Mouse (Mus musculus) heart, adult 18-20 months (tissue): ENCODE data around the gene Tmc4. TPM values are rescaled to one million over a fixed set of nuclear protein-coding genes. Genes with fewer than 3 reads are reported as not detected.

ENCODE experiments used
- DNase-seq, 2 experiments: peaks; one replicate each; pipeline ENCODE4 v3.0.0; 2021 to 2022; ENCODE audit warnings: mixed read lengths in 1 of 2
- total RNA-seq, 2 experiments: library from RNA; stranded (reverse); gene quantifications; 2 replicates each; pipeline ENCODE4 v1.2.3; 2021

Gene Tmc4
- total RNA-seq, 2 experiments from 2014 or later, result 1.1 to 1.4 TPM

DNA sequence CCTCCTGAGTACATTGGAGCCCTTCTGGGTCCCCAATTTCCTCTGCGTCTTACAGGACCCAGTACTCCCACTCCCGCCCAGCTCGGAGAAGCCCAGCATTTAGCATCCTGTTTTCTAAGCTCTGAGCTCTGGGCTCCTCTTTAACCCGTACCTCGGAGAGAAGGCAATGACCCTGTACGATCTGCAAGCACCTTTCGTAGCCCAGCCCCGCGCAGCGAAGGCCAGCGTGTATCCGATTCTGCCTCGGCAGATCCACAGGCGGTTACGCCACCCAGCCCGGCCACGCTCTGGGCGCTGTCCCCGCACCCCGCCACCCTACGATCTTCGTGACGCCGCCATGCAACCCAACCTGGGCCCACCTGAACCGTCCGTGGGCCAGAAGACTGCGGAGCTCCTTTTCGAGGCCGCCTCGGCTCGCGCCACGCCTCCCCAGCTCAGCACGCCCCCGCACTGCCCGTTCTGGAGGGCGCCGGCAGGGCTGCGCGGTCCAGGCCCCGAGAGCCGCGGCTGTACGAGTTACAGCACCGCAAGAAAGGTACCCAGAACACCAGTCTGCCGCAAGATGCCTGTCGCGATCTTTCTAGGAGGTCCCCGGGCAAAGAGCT is 15.1 kb upstream of the Tmc4 start, which contains the start of gene Tsen34:
TSS of gene Tsen34 (plus strand) at position 482 of the 605 bp plus-strand sequence.
- DNase-seq, result no peak

DNA sequence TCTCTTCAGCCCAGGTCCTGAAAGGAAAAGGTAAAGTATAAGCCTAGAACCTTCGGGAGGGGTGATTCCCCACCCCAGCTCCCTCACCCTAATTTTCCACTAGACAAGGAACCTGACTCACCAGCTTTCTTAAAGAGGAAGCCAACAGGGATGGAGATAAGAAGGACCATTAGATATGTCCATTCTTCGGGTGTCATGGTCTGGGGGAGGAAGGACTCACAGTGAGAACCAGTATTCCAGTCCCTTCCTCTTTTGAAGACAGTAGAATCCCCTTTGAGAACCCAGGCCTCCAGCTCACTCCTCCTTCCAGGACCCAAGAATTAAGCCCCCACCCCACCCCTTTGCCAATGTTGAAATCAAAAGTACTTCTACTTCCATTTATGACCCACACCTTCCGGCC is 14.6 kb upstream of the Tmc4 start:
- no peak for DNase-seq

DNA sequence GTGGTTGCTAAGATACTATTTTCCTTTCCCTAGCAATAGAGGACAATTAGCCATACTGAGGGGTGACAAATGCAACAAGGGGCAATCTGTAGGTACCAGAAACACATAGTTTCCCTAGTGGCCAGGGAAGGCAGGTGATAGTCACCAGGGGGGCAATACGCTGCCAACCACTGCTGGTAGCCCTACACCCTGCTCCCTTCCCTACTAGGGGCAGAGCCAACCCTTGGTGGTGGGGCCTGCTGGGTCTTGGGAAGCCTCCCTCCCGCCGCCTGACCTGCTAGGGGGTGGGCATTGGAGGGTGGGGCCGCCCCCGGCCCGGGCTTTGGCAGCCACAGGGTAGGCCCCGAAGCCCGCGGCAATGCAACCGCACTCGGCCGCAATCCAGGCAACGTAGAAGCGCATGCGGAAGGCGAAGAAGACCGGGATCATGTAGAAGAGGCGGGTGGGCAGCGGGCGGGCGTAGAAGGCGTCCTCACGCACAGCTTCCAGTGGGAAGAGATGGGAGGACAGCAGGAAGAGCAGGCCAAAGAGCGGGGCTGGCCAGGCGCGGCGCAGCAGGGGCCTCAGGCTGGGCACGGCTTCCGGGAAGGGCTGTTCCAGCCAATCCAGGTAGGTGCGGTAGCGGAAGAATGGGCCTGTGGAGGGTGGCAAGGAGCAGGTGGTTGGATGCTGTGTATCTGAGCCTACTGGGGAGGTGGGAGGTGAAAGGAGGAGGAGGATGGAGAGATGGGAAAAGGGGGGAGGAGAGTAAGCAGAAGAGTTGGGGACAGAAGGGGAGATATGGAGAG is 8.2 kb upstream of the Tmc4 start:
- DNase-seq, result no peak

DNA sequence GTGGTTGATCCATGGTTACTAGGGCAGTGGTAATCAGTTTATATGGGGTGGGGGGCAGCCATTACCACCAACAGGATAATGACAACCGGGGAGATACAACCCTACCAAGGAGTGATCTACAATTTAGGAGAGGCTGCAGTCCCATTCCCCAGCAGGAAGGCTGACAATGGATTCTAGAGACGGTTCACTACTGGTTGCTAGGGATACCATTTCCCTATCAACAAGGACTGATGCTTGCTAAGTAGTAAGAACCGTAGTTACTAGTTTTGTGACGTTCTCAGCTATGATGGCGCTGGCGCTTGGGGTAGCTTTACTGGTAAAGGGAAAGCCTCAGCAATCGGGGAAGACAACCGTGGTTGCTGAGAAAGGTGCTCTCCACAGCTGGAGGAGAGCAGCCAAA is 7.3 kb upstream of the Tmc4 start:
- no peak for DNase-seq

DNA sequence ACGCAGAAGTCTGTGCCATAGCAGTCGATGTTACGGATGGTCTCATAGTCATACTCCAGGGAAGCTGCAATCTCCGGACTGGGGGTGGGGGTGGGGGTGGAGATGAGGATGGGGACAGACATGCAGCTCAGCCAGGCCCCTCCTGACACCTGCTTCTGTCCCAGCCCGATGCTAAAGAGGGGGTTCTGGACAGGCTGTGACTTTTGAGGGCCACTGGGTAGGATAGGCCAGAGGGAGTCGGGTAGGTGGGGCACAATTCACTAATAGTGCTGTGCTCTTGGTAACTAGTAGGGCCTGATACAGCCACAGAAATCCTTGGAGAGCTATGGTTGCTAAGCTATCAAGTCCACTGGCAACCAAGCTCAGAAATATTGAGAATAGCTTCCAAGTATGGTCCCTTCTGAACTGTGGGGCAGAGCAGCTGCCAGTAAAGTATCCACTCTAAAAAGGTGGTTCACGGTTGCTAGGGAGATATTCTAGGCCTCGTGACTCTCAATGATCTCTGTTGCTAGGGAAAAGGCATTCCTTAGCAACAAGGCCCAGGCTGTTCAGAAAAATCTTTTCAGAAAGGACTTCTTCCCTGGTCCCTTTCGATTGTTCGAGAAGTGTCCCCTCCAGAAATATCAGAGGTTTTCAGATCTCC is 6.7 kb upstream of the Tmc4 start:
- DNase-seq, result no peak

DNA sequence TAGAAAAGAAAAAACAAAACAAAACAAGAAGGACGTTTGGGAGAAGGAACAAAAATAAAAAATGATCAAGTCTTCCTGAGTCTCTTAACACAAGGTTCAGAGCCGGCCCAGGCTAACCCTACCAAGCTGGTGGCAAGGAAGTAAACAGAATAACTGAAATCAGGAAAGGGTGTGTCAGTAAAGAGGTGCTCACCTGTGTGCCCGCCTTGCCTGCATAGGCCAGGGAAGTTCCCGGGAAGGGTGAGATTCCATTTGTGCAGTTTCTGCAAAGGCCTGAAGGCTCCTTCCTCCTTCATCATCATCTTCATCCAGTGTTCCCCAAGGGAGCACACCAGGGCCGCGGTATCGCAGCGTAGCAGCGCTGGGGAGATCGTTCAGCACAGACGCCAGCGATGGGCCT is 982 bp downstream of the Tmc4 start:
- no peak for DNase-seq

DNA sequence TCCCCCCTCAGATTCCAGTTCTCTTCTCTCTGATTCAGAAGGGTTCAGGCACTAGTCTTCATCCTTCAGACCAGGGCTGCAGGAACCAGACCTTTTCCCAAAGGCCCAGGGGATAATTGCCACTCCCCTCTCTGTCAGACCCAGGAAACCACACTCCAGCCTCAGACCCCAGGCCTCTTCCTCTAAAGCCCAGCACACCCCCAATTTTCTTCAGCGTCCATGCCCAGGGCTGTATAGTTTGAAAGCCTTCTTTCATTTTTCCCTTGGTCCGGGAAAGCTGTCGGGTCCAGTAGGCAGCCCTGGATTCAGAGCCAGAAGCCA is 2.2 kb downstream of the Tmc4 start:
- no peak for DNase-seq

DNA sequence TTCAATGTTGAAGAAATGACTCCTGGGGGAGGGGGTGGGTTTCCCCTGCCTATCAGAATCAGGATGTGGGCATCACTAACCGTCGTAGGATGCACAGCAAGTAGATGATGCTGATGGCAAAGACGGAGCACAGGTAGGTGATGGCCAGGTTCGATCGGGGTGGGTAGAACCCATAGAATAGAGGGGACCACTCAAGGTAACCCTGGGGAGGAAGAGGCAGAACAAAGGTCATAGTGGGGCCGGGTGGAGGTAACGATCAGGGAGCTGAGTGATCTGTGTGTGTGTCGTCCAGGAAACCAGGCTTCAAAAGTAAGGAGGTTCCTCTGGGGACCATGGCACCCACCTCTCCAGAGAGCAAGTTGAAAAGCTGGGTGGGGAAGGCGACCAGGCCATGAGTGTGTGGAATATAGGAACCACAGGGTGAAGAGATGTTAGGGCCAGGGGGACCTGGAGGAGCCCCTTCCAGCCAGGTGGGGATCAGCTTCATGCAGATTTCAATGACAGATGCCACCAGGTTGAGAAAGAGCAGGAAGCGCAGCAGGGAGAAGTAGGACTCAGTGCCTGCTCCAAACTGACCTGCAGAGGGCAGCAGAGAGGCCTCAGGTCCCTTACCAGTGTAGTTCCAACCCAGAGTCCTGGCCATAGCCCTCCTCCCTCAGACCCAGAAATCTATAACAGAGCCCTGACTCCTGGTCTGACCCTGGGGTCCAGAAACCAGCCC is 2.7 kb downstream of the Tmc4 start:
- peak; percentile 79 to 92 for DNase-seq

DNA sequence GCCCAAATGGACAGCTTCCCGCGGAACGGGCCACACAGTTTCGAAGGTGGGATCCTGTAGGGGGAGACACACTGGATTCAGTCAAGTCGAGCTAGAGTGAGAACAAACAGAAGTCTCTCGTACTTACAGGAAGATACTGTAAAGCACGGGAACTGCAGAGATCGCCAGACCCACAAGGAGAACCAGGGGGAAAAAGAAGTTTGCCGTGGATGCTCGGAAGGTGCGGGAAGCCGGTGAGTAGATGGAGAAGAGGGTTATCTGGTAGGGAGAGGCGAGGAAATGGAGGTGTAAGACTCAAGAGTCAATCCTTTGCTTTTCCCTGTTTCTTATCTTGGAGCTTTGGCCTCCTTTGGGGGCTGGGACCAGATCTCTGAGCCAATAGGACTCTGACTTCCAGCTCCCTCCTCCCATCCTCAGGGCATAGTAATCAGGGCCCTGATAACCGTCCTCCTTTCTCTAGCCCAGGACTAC is 10.4 kb downstream of the Tmc4 start:
- DNase-seq, result peak in 1 of 2 experiments; percentile 27

DNA sequence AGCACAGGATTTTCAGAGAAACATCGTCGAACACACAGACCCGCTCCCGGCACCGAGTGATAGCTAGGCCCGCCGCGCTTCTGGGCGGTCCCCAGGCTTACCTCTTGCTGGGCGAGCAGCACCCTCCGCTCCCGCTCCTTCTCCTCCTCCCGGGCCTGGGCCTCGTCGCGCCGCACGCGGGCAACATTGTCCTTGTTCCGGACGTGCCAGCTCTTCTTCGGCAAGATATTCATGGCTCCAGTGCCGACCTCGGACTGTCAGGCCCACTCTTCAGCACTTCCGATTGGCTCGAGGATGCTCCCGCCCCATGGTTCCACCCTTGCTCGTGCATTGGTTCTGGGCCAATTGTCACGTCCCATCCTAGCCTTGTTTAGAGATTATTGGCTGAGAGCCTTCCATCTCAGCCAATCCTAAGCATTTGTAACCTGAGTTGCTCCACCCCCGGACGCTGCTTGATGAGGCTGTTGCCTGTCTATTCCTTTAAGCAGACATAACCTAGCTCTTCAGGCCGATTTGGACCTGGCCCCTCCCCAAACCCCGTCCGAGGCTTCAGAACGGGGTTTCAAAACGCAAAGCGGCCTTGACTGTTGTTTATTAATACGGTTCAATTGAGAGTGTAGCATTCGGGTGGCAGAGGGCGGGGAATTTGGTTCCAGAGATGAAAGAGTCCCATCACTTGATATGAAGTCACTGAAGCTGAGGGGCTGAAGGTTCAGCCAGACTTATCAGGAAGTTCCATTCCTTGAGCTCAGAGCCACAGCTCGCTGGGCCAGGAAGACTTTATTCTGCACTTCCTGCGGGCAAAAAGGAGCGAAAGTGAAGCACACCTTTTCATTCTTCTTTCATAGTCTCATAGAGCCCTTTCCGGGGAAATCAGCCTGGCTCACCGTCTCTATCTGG is 11.9 kb downstream of the Tmc4 start, which contains the start of gene Leng1:
TSS of gene Leng1 (minus strand) at position 626 of the 900 bp plus-strand sequence.
- DNase-seq, result peak; percentile 98 to 99

DNA sequence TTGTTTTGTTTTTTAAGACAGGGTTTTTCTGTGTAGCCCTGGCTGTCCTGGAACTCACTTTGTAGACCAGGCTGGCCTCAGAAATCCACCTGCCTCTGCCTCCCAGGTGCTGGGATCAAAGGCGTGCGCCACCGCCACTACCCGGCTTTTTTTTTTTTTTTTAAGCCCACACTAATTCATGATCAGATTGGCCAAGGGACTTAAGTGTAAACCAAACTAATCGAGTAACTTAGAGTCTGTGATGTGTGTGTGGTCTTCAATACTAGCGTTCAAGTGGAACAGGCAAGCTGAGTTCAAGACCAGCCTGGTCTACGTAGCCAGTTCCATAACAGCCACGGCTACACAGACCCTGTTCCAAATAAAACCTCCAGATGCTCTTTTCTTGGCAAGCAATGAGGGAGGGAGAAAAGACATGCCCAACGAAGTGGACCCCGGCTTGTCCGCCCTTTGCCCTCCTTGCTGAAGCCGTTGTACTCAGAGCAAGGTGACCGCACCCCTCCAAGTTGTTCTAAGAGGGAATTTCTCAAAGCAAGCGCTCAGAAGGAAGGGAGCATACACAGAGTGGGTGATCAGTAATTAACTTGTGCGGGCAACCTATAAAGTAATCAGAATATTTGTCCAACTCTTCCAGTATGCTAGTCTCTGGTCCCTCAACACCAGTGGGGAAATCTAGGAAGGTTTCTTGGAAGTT is 12.7 kb downstream of the Tmc4 start:
- DNase-seq, result no peak

DNA sequence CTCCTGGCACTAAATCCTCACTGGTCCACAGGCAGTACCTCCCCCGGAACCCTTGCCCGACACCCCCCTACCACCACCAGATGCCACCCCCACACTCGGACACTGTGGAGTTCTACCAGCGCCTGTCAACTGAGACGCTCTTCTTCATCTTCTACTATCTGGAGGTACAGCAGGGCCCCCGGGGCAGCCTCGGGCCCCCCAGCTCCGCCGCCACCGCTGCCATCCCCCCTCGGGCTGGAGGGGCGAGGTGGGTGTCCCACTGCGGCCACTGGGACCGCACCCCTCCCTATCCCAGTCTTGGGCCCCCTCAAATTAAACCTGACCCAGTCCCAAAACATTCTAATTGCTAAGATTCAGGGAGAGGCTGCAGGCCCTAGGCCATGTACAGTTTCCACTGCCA is 18.8 kb downstream of the Tmc4 start:
- DNase-seq, result no peak

DNA sequence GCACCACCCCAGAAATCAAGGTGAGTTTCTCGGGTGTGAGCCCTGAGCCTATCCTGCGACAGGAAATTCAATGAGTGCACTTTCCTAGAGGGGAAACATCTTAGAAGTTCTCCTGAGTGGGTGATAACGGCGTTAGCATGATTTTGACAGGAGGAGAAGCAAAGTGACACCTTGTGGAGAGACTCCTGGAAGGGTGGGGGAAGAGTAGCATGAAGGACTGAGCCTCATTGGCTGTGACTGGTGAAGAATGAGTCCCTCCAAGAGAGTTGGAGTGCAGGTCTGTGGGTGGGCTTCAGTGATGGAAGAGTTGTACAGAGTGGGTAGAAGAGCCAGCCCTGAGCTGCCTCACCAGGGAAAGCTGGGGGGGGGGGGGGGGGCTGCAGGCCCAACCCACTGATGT is 20.4 kb downstream of the Tmc4 start:
- no peak for DNase-seq

DNA sequence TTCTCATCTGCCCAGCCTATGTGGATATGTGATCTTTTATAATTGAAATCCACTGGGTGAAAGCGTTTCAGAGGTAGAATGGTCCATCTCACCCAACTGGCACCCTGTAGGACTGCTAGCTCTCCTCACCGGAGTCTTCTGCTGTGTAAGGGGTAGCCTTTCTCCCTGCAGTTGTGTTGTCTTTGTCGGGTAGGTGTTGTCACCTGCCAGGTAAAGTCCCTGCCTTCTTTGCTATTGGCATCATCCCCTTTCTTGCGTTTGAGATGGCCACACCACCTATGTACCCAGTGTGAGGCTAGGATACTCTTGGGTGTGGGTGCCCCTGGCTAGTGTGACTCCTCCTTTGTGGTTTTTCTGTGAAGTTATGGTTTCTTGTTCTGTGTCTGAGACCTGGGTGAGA is 30.7 kb downstream of the Tmc4 start:
- no peak for DNase-seq

DNA sequence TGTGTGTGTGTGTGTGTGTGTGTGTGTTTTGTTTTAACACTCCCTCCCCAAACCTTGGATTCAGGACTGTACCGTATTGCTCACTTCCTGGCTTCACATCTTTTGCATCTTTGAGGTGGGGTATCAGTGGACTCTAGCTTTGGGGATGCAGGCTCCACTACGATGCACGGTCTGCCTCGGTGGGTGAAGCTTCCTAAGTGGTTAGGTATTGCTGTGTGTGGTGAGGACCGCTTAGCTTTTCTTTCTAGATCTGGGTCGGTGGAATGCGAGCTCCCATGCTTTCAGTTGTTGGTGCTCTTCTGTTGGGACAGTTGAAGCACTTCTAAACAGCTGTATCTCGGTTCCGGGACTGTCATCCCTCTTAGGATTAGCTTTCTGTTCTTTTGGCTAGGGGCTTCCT is 31.2 kb downstream of the Tmc4 start:
- DNase-seq, result no peak

DNA sequence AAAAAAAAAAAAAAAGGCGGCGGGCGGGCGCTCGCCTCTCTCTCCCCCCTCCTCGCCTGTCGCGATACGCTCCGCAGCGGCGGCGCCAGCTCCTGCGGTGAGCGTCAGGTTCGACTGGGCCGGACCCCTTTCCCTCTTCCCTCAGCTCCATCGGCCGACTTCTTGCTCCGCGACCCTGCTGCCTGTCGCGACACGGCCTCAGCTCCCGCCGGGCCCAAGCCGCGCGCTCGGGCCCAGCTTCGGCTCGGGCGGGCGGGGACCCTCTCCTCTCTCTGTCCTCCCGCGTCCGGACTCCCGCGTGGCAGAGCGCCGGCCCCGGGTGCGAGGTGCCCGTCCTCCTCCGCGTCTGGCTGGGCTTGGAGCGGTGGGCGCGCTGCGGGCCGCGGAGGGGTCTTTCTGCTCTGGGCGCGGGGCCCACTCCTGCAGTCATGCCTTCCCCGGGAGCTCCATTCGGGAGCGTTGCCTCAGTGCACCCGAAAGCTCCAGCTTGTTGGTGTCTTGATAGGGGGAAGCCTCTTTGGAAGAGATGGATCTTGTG is 31.8 kb downstream of the Tmc4 start:
- DNase-seq, result peak in 1 of 2 experiments; percentile 45

DNA sequence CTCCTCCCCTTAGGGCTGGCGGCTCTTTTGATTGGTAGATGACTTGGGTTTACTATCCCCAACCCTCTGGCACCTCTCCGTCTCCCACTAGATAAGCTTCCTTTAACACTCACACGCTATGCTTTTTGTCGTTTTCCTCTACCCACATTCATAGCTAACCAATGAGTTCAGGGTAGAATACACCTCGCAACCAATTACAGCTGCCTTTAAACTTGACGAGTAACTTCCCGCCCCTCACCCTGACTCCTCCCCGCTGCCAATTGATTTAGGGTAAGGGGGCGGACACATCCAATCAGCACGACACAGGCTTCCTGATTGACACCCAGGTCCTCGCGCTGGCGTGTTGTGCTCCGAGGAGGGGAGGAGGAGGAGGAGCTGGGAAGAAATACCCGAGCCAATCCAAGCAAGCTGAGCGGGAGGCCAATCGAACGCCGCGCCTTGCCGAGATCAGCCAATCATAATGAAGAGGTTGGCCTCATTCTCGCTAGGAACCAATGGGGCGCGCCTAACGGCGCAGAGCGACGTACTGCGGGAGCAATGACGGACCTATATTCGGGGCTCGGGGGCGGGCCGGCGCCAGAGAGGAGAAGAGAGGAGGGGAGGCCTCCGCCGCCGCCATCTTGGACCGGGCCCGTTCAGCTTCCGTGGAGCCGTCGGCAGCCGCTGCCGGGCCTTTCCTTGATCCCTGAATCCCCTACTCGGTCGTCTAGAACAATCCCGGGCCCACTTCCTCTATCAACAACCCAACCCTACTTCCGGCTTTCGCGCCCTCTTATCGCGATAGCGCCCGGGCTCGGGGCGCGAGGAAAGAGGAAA is 32.5 kb downstream of the Tmc4 start, which contains the start of gene Cnot3:
TSS of gene Cnot3 (plus strand) at position 597 of the 816 bp plus-strand sequence.
- peak; percentile 98 to 100 for DNase-seq

DNA sequence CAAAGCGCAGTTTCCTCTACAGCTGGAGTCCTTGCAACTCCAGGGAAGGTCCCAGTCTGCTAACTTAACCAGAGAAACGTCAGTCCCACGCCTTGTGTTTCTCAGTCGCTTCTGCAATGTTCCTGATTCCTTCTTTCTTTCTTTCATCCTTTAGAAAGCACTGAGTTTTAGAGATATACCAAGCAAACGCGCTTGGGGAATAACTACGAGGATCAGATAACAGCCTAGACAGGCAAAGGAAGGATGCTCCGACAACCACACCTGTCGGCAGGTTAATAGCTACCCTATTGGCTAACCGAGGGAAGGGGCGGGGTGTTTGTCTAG is 33.0 kb downstream of the Tmc4 start:
- DNase-seq, result no peak

DNA sequence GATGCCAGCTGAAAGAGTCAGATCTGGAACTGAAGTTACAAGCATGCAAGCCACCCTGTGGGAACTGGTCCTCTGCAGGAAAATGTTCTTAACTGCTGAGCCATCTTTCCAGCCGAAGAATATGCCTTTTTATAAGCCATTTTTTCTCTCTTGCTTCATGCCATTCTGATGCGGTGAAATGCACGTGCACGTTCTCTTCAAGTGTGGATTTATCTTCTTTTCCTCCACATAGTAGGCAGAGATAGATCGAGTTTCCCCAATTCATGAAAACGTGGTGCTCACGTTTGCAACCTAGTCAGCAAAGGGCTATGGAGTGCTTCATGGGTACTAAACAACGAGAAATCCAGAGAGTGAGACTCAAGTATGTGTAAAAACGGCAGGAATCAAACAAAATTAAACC is 33.5 kb downstream of the Tmc4 start:
- DNase-seq, result no peak

DNA sequence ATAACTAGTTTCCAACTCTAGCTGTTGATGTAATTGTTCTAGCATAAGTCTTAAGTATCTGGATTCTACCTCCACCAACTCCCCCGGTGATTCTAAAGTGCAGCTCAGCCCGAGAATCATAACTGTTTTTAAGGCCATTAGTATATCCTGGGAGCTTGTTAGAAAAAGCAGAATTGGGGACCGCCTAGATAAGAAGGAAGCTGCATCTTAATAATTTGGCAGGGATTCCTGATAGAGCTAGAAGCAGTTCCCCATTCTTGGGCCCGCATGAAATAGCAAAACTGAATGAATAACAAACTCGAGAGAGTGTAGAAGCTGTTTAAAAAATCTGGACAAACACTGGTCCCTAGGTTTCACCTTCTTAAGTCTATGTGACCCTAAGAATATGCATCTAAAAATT is 33.9 kb downstream of the Tmc4 start:
- DNase-seq, result no peak
